Mouse (Mus musculus): ENCODE results near the gene Gm10096.
"Not testable (repeated sequence)": the region's sequence is repeated elsewhere in the genome, so short reads cannot be mapped to it uniquely, and the experiment has no call there.

Gm10096 gene

DNA sequence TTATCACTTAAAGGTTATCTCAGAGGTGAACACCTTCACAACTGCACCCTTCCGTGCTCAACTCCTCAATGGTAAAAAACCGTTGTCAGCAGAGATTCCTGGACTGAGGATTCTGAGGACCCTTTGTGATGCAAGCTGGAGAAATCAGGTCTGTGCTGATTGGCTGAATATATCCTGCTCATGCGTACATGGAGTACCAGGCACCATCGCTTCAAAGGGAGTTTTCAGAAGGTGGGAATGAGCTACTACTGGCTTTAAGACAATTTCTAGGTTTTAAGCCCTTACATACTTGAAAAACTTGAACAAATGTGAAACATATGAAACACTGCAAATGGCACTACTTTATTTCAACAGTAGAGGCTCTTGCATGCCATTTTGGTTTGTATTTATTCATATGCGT is at the start of gene Gm10096:
TSS of gene Gm10096 (minus strand) at position 101 of the 400 bp plus-strand sequence.
- DNase-seq (ENCODE audit: low read depth), result not testable (repeated sequence)

Data from c-Kit-positive CD71-negative TER-119-negative erythroid progenitor cells, embryonic 14.5 days (primary cell).